Mouse (Mus musculus) kidney, embryonic 14.5 days (tissue): ENCODE measurements around the gene Adat3. TPM values are rescaled to one million over a fixed set of nuclear protein-coding genes. Genes with fewer than 3 reads are reported as not detected.

ENCODE experiments used
- ATAC-seq: fragments of 200-750 bp; cut with Nextera tagmentation; 2 replicates; pipeline ENCODE4 v1.8.0; 2017; ENCODE audit warnings: moderate number of reproducible peaks, mild to moderate bottlenecking, moderate TSS enrichment, moderate library complexity; ENCODE audit not compliant: low FRiP score, low TSS enrichment
- H3K27ac ChIP-seq: fragments of 300-500 bp; sonication (generic); 2 replicates; pipeline ENCODE4 v1.5.1; 2014; ENCODE audit warnings: low read depth, mild to moderate bottlenecking, low read length, moderate library complexity, mixed read lengths
- H3K27me3 ChIP-seq: fragments of 300-500 bp; sonication (generic); 2 replicates; pipeline ENCODE4 v1.6.1; 2014; ENCODE audit warnings: mild to moderate bottlenecking, low read length; ENCODE audit not compliant: control insufficient read depth, insufficient read depth
- H3K36me3 ChIP-seq: fragments of 300-500 bp; sonication (generic); 2 replicates; pipeline ENCODE4 v1.6.1; 2014; ENCODE audit warnings: low read length, mixed read lengths; ENCODE audit not compliant: control insufficient read depth, insufficient read depth
- H3K4me1 ChIP-seq: fragments of 300-500 bp; sonication (generic); 2 replicates; pipeline ENCODE4 v1.6.1; 2014; ENCODE audit warnings: low read length, mixed read lengths; ENCODE audit not compliant: control insufficient read depth, insufficient read depth
- H3K4me2 ChIP-seq: fragments of 300-500 bp; sonication (generic); replicated peaks from 2 replicates; pipeline ENCODE4 v1.6.1; 2014; ENCODE audit warnings: low read depth, mild to moderate bottlenecking, low read length
- H3K4me3 ChIP-seq: fragments of 300-500 bp; sonication (generic); 2 replicates; pipeline ENCODE4 v1.5.1; 2014; ENCODE audit warnings: mild to moderate bottlenecking, low read length
- H3K9ac ChIP-seq: fragments of 300-500 bp; sonication (generic); 2 replicates; pipeline ENCODE4 v1.6.1; 2014; ENCODE audit warnings: low read depth, mild to moderate bottlenecking, low read length, moderate library complexity
- H3K9me3 ChIP-seq: fragments of 300-500 bp; sonication (generic); 2 replicates; pipeline ENCODE4 v1.6.1; 2016; ENCODE audit warnings: low read length; ENCODE audit not compliant: control insufficient read depth
- WGBS: fragments of 180-500 bp; shearing (Covaris S2); extraction: QIAGEN DNeasy Blood & Tissue Kit; methylation state at CpG from one replicate; pipeline ENCODE4 v1.1.7; 2014; 5-methylcytosine and 5-hydroxymethylcytosine counted together
- polyA plus RNA-seq: library from polyadenylated mRNA; unstranded; fragments of >200 nt; fragmentation: Nextera tagmentation; extraction: Ambion mirVana; gene quantifications from 2 replicates; pipeline ENCODE4 v1.2.1, GENCODE M21; 2014

Gene Adat3
- polyA plus RNA-seq, 1 experiment from 2014 or later, result 8.8 TPM

DNA sequence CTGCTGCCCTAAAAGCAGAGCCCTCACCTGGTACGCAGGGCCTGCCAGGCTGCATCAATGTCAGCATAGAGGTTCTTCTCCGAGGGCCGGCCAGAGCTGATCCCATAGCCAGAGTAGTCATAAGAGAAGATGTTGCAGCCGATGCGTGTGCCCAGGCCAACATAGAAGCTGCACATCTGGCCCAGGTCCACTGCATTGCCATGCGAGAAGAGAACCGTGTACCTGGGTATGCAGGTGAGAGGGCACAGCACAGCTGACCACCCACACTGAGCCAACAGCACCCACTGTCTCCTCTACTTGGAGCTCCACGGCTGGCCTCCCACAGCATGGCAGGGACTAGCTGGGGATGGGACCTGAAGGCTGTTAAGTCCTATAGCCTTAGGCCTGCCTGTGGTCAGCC lies 17.1 kb upstream of the Adat3 start:
- Histone ChIP-seq H3K4me2 (peak overlapping the region; percentile 21; the same call in 1 of the 2 replicates), H3K36me3 (peaks cover 35% of the 10 kb centered on the region), H3K27ac (no peak overlapping the region), H3K4me3 (peak overlapping the region; percentile 3; the same call in 1 of the 2 replicates), H3K4me1 (peaks cover 14% of the 10 kb centered on the region; the same call in 1 of the 2 replicates), H3K9me3 (no peaks in the 10 kb centered on the region), H3K9ac (no peak overlapping the region), H3K27me3 (no peaks in the 10 kb centered on the region)
- WGBS, result 86% methylated on average over 8 of the region's 8 CpGs
- no peak for ATAC-seq

DNA sequence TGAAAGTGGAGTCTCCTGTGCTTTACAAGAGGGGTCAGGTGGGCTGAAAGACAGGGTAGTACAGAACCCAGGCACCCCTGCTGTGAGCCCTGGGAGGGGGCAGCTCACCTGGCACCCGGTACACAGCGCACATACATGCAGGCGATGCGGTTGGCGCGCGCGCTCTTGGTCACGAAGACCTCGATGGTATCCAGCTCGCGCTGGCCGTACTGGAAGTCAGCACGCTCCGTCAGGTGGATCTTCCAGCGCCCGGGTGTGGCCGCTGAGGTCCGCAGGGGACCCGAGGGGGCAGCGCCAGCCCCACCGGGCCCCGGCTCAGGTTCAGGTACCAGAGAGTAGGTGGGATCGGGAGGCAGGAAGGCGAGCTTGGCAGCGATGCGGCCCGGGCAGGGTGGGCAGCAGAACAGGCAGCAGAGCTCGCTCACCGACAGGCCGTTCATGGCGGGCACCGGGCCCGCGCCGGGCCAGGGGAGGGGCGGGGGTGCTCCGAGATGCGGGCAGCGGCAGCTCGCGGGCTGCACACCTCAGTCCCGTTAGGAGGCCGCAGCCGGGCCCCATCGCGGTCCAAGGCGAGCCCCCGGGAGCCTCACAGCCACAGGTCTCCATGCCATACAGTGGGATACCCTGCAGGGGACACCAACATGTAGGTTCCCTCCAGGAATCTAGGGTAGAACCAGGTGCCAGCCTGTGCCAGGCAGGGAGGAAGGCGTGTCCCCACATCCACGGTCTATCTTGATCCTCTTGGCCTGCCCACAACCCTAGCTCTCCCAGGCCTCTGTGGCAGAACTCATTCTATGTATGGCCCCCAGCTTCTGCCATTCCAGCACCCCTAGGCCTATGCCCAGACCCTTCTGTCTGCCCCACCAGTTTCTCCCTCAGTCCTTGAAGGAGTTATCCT lies 16.0 kb upstream of the Adat3 start:
- H3K9ac ChIP-seq, result peak overlapping the region; percentile 37; the same call in 1 of the 2 replicates
- no peak for ATAC-seq
- H3K36me3 ChIP-seq, result peaks cover 35% of the 10 kb centered on the region
- peak overlapping the region; percentile 51; the same call in 1 of the 2 replicates for H3K27ac ChIP-seq
- no peaks in the 10 kb centered on the region for H3K27me3 ChIP-seq
- no peaks in the 10 kb centered on the region for H3K9me3 ChIP-seq
- peaks cover 14% of the 10 kb centered on the region; the same call in 1 of the 2 replicates for H3K4me1 ChIP-seq
- peak overlapping the region; percentile 1; the same call in 1 of the 2 replicates for H3K4me3 ChIP-seq
- WGBS, result 95% methylated on average over 50 of the region's 51 CpGs
- peak overlapping the region; percentile 21; the same call in 1 of the 2 replicates for H3K4me2 ChIP-seq

DNA sequence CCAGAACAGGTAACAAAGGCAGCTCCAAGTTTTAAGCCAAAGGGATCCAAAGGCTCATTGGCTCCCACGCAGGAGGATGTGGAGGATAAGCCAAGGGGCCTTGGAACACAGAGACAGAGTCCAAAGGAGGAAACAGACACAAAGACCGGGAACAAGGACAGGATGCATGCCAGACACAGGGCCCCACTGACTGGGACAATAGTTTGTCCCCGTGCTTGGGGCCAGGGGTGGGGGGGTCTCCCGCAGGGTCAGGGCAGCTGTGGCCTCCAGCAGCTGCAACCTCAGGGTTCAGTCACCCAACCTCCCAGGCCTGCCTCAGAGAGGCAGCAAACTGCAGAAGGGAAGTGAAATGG lies 15.4 kb upstream of the Adat3 start:
- no peaks in the 10 kb centered on the region for H3K9me3 ChIP-seq
- H3K27ac ChIP-seq, result peak overlapping the region; percentile 51; the same call in 1 of the 2 replicates
- peaks cover 32% of the 10 kb centered on the region for H3K36me3 ChIP-seq
- peak overlapping the region; percentile 37; the same call in 1 of the 2 replicates for H3K9ac ChIP-seq
- WGBS, result 44% methylated on average over 4 of the region's 4 CpGs
- H3K4me3 ChIP-seq, result no peak overlapping the region
- H3K4me2 ChIP-seq, result no peak overlapping the region
- H3K4me1 ChIP-seq, result peaks cover 14% of the 10 kb centered on the region; the same call in 1 of the 2 replicates
- ATAC-seq, result no peak
- no peaks in the 10 kb centered on the region for H3K27me3 ChIP-seq

DNA sequence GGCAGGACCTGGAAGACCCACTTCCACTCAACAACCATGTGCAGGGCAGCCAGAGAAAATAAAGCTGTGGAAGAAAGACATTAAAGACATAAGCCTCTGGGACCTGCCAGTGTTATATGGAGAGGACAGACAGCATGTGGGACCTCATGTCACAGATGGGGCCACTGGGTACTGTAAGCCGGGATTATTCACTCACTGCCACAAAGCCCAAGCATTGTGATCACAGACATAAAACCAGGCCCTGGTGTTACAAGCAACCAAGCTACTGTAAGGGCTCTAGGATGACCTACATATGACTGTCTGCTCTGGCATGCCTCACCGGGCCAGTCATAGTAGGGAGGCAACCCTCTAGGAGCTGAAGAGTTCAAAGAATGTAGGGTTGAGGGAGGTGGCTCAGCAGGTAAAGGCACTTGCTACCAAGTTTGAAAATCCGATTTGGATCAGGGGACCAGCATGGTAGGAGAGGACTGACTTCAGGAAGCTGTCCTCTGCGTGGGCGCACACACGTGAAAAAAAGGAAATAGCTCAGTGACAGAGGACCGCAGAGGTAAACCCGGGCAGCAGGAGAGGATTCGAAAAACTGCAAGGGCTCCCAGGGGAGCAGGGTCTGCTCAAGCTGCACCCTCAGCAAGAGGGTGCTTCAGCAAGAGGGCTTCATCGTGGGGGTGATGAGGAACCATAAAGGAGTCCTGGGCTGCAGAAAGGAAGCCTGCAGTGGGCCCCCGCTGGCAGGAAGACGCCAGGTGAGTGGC lies 13.4 kb upstream of the Adat3 start:
- peak overlapping the region; percentile 97 for H3K4me2 ChIP-seq
- H3K27ac ChIP-seq, result peak overlapping the region; percentile 24
- peak overlapping the region; percentile 97 for H3K4me3 ChIP-seq
- no peaks in the 10 kb centered on the region for H3K9me3 ChIP-seq
- H3K4me1 ChIP-seq, result peaks cover 14% of the 10 kb centered on the region; the same call in 1 of the 2 replicates
- WGBS, result 16% methylated on average over 12 of the region's 12 CpGs
- peak overlapping the region; percentile 94 for H3K9ac ChIP-seq
- no peaks in the 10 kb centered on the region for H3K27me3 ChIP-seq
- no peak; the same call in 1 of the 2 replicates for ATAC-seq
- H3K36me3 ChIP-seq, result peaks cover 20% of the 10 kb centered on the region

DNA sequence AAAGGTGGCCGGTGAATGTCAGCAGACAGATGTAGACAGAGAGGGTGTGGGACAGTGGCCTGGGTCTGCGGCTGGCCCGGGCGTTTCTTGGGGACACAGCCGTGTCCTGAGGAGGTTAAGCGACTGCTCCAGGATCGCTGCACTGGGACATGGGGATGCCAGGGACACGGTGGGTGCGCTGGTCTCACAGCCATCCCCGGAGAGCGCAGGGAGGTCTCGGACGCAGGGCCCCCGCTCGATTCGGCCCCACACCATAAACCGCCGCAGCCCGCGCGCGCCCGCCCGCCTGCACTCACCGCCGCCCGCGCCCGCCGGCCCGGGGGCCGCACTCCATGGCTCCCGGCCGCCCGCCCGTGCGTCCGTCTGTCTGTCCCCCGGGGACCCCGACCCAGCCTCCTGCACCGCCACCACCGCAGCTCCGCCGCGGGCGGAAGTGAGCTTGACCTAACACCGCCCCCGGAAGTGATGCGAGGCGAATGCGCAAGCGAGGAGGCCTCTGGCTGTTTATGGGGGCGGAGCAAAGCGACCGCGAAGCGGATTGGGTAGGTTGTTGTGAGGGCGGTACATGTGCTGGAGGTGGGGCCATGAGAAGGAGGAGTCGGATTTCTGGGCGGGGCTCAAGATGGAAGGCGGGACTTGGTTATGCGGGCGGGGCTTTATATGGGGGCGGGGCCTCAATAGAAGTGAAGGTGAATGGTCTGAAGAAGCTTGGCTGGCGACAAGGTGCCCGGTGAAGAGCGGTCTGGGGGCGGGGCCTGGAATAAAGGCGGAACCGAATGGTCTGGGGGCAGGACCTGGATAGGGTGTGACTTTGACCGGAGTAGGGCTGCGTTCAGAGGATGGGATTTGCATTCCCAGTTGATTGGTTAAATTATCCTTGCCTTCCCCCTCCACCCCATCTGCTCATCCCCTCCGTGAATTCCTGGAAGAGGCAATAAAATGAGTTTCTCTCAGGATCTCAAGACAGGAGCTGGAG lies 12.5 kb upstream of the Adat3 start, which contains the start of gene Abhd17a:
TSS of gene Abhd17a (minus strand) at position 463 of the 976 bp plus-strand sequence.
- peak within 1 kb of the TSS; percentile 94 for H3K9ac ChIP-seq
- peak; percentile 96 for ATAC-seq
- H3K4me3 ChIP-seq, result peak within 1 kb of the TSS; percentile 97
- H3K27ac ChIP-seq, result peak within 1 kb of the TSS; percentile 24
- no peaks in the 10 kb centered on the region for H3K27me3 ChIP-seq
- H3K4me1 ChIP-seq, result peaks cover 14% of the 10 kb centered on the region; the same call in 1 of the 2 replicates
- H3K9me3 ChIP-seq, result no peaks in the 10 kb centered on the region
- peak within 1 kb of the TSS; percentile 97 for H3K4me2 ChIP-seq
- H3K36me3 ChIP-seq, result peaks cover 14% of the 10 kb centered on the region
- under 1% methylated on average over 73 of the region's 73 CpGs for WGBS

DNA sequence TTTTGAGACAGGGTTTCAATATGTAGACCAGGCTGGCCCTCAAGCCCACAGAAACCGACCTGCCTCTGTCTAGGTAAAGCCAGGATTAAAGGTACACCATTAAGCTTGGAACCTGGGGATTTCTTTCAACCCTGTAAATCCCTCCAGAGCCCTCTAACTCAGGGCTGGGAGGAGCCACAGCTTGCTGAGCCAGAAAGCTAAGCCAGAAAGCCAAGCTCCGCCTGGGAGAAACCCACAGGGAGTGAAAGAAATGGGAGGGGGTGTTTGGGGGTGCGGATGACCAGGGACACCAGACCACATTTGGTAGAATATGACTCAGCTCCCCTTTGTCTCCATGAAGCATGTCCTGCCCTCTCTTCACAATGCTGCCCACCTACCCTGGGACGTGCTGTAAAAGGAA lies 6.4 kb upstream of the Adat3 start:
- no peak for ATAC-seq
- H3K9me3 ChIP-seq, result no peaks in the 10 kb centered on the region
- 32% methylated on average over 4 of the region's 4 CpGs for WGBS
- H3K4me2 ChIP-seq, result no peak overlapping the region
- no peaks in the 10 kb centered on the region for H3K27me3 ChIP-seq
- H3K4me1 ChIP-seq, result no peaks in the 10 kb centered on the region
- H3K9ac ChIP-seq, result no peak overlapping the region
- H3K4me3 ChIP-seq, result no peak overlapping the region
- no peak overlapping the region for H3K27ac ChIP-seq
- H3K36me3 ChIP-seq, result no peaks in the 10 kb centered on the region

DNA sequence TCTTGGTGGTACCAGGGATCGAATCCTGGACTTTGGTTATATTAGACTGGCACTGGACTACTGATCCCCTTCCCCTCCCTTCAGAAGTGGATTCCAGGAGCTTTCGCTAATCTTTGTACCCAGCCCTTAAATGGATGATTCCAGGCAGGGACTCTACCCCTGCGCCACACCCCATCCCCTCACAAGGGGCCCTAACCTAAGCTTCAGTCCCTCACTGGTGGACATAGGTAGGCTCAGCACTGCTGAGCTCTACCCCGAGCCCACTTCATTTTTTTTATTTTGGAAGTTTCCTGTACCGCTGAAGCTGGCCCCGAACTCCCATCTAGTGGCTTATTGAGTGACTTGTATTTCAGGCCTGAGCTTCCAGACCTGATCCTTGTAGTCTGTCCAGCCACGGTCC lies 684 bp downstream of the Adat3 start:
- Histone ChIP-seq H3K36me3 (peaks cover 20% of the 10 kb centered on the region), H3K27me3 (no peaks in the 10 kb centered on the region), H3K4me2 (peak overlapping the region; percentile 62), H3K4me3 (peak overlapping the region; percentile 50), H3K4me1 (peaks cover 11% of the 10 kb centered on the region), H3K9ac (peak overlapping the region; percentile 66), H3K9me3 (no peaks in the 10 kb centered on the region), H3K27ac (peak overlapping the region; percentile 20; the same call in 1 of the 2 replicates)
- peak; percentile 7 for ATAC-seq
- WGBS, result 32% methylated on average over 7 of the region's 7 CpGs

DNA sequence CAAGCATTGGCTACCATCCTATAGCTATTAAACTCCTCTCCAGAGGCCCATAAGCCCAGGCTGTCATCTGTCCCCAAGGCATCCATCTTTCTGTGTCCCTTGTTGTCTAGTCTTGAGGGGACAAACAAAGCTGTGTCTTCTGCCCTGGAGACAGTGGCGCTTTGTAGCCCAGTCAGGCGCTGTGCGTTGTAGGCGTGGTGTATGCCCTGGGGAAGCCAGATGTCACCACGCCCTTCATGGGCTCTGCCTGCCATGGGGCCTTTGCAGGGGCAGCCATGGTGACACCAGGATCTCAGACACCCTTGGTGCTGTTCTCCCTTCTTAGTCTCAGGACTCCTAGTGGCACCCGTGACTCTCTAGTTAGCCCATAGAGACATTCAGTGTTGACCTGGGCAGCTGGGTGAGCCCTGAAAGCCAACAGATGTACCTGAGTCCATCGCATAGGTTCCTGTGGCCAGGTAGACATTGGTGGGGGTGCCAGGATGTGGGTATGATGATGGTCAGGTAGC lies 1.4 kb downstream of the Adat3 start:
- ATAC-seq, result no peak
- Histone ChIP-seq H3K4me3 (peak overlapping the region; percentile 50), H3K27ac (no peak overlapping the region), H3K4me2 (peak overlapping the region; percentile 62), H3K27me3 (no peaks in the 10 kb centered on the region), H3K36me3 (peaks cover 26% of the 10 kb centered on the region), H3K9ac (peak overlapping the region; percentile 66), H3K4me1 (peaks cover 11% of the 10 kb centered on the region), H3K9me3 (no peaks in the 10 kb centered on the region)
- 94% methylated on average over 7 of the region's 7 CpGs for WGBS
